Mouse (Mus musculus) adrenal gland, postnatal 10 days (tissue): ENCODE measurements around the gene Srarp. TPM values are rescaled to one million over a fixed set of nuclear protein-coding genes. Genes with fewer than 3 reads are reported as not detected.

ENCODE experiments used
- DNase-seq: peaks from one replicate; pipeline ENCODE4 v3.0.0; 2021; ENCODE audit warnings: mixed read lengths
- long read RNA-seq, 2 experiments: library from polyadenylated mRNA; stranded (forward); transcript quantifications; one replicate each; pipeline ENCODE4 v2.0.0; 2021
- total RNA-seq, 2 experiments: library from RNA; stranded (reverse); gene quantifications; 2 replicates each; pipeline ENCODE4 v1.2.3; 2021

Gene Srarp
- total RNA-seq, result not detected
- long read RNA-seq, experiment 1, result 0 reads
- long read RNA-seq, experiment 2, result 0 reads

DNA sequence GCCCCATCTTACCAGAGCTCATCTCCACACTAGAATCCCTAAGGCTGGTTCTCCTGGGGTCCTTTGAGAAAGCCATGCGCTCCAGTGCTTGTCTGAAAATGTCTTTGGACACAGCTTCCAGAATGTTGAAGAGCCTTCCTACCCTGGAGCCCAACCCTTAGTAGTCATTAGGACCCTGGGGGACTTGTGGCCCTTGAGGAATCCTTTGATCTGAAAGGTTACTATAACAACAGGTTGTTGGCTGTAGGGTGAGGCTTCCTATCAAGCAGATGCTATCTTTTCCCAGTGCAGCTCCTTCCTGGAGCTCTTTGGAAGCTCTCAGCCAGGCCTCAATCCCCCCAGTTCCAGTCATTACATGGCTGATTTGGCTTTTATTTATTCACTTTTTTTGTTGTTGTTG lies at the start of gene Srarp:
Gene Srarp (minus strand): TSS at position 132 of the 400 bp plus-strand sequence.
- no peak for DNase-seq

GRCm38 (mm10) chr4:141484071-141484470 lies 48.2 kb upstream of the Srarp start:
- DNase-seq, result no peak

DNA sequence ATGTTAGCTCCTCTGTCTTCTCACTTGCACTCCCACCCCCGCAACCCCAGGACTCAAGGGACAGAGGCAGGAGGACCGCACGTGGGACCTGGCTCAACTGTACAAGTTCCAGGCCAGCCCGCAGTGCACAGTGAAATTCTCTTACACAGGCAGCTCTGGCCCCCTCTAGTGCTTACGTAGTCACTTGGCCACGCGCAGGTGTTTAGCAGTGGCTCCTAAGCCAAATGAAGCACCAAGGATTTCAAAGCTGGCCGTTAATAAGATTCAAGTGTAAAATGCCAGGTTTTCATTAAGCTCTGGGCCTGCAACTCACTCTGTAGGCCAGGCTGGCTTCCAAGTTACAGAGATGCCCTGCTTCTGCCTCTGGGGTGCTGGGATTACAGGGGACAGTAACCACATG lies 43.5 kb upstream of the Srarp start:
- DNase-seq, result no peak

- no peak for DNase-seq
Measured at GRCm38 (mm10) chr4:141478794-141479193, 42.9 kb upstream of the Srarp start.

GRCm38 (mm10) chr4:141478225-141478624 lies 42.3 kb upstream of the Srarp start:
- DNase-seq, result peak; percentile 69

DNA sequence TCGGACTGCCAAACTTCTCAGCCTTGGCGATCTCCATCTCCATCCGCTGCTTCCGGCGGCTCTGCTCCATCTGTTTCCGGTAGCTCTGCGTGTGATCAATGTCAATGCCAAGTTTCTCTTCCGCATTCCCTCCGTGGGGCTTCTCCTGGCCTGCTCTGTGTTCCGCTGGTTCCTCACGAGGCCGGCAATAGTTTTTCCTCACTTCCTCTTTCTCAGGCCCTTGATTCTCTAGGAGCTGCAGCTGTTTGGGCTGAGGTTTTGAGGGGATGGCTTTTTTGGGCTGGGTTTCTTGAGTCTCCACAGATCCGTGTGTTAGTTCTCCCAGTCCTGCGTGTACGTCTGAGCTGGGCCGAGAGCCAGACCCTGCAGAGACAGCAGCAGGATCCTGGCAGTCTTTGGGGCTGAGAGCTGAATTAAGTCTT lies 41.8 kb upstream of the Srarp start:
- no peak for DNase-seq

DNA sequence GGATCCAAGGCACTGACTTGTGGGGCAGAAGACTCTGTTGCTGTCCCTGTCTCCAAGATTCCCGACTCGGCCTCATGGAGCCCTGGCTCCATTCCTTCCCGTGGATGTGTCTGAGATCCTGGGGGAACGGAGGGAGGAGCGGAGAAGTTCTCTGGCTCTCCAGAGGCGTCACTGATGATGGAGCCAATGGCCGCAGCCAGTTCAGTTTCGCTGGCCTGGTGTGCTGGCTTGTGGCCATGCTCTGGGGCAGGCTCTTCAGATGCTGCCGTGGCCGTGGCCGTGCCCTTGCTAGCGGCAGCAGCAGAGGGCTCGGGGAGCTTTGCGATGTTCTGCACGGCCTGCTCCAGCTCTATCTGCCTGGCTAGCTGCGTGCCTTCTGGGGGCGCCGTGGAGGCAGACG lies 38.5 kb upstream of the Srarp start:
- no peak for DNase-seq

GRCm38 (mm10) chr4:141472641-141473321 lies 36.9 kb upstream of the Srarp start:
- DNase-seq, result no peak

DNA sequence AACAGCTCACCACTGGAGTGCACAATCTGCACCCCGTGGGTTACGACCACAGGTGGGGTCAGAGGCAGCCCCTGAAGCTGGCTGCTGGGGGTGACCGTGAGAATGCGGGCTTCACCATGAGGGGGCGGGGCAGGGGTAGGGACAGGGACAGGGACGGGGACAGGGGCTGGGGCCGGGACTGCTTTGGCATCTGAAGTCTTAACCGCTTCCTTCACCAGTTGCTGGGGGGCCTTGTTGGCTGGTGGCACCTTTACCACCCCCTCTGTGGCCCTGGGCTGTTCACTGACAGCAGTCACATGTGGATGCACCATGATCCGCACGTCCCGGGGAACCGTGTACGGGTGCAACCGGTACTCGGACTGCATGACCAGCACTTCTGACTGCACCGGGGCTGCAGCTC lies 35.6 kb upstream of the Srarp start:
- DNase-seq, result no peak

- DNase-seq, result no peak
Measured at GRCm38 (mm10) chr4:141469343-141469742, 33.4 kb upstream of the Srarp start.

DNA sequence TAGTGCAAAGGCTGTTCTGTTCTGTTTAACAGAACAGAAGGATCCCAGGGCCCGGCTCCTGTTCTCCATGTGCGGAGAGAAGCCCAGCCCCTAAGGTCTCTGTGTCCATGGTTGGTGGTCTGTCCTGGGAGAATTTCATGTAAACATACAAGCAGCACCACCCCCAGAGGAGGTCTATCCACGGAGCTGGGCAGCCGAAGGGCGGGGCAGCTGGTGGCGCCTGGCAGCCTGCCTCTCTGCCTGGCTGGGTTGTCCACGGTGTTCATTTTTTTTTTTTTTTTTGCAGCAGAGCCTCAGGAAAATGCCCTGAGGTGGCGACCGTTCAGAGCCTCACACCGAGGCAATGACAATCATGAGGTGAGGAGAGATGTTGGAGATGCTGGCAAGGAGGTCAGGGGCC lies 32.7 kb upstream of the Srarp start:
- DNase-seq, result no peak

DNA sequence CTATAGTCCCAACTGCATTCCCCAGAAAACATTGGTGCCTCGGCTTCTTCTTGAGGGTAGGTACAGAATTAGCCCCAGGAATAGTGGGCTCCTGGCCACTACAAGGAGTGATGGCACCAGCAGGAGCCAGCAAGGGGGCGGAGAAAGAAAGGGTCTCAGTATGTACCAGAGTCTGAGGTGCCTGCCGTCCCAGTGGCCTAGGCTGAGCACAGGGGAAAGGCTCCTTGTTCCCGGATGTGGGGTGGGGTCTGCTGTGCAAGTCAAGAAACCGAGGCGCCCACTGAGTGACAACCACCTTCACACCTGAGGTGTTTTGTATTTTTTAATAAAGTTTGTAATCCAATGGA lies 31.6 kb upstream of the Srarp start:
- DNase-seq, result no peak

- DNase-seq, result no peak
Measured at GRCm38 (mm10) chr4:141466844-141467580, 31.1 kb upstream of the Srarp start.

GRCm38 (mm10) chr4:141466289-141466795 lies 30.4 kb upstream of the Srarp start:
- DNase-seq, result no peak

DNA sequence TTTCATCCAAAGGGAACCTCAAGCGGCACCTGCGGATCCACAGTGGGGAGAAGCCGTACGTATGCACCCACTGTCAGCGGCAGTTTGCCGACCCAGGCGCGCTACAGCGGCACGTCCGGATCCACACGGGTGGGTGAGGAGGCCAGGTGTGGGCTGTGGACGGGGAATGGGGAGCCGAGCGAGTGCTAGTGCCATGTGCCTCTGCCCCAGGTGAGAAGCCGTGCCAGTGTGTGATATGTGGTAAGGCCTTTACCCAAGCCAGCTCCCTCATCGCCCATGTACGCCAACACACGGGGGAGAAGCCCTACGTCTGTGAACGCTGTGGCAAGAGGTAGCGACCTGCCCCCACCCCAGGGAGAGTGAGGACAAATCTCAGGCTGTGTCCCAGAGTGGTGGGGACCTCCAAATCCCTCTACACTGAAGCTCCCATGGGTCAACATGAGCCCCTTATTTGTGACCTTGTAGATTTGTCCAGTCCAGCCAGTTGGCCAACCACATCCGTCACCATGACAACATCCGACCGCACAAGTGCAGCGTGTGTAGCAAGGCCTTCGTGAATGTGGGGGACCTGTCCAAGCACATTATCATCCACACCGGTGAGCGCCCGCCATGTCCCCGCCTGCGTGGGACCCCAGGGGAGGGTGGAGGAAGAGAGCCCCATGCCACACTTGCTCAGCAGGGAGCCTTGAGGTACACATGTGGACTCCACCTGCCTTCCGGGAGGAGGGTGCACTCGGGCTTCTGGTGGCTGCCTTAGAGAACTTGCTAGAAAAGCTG lies 29.8 kb upstream of the Srarp start:
- no peak for DNase-seq

DNA sequence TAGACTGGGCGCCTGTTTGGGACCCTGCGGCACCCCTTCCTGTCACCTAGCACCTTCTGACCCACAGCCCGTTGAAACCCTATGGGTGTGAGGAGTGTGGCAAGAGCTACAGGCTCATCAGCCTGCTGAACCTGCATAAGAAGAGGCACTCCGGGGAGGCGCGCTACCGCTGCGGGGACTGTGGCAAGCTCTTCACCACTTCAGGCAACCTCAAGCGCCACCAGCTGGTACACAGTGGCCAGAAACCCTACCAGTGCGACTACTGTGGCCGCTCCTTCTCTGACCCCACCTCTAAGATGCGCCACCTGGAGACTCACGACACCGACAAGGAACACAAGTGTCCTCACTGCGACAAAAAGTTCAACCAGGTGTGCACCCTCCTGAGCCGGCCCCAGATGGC lies 28.8 kb upstream of the Srarp start:
- DNase-seq, result no peak

DNA sequence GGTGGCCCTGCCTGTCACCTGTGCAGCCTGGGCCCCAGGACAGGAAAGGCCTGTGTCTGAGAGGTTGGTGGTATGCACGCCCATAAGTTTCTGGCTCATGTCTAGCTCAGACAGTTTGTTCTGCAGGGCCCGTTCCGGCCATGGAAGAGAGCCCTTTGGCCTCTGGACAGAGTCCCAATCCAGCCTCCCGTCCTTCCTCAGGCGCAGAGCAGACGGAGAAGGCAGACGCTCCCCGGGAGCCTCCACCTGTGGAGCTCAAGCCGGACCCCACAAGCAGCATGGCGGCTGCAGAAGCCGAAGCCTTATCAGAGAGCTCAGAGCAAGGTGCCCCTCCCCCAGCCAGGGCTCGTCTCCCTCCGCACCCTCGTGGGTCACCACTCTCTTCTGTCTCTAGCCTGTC lies 27.6 kb upstream of the Srarp start:
- DNase-seq, result no peak

- DNase-seq, result no peak
Measured at GRCm38 (mm10) chr4:141461576-141461975, 25.7 kb upstream of the Srarp start.

DNA sequence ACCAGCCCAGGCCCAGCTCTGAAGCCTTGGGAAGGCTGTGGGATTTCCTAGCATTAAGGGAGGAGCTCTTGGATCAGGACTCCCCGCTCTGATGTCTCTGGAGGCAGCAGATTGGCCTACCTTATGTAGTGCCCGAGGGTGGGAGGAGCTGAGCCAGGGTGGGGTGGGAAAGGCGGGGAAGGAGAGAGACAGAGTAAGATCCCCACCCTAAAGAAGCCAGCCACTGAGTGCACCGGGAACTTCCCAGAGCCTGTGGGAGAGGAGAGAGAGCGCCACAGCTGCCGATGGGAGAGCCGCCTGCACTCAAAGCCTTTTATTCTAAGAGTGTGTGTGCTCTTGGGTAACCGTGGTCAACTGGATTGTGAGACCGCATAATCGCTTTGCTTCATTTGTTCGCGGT lies 25.2 kb upstream of the Srarp start:
- no peak for DNase-seq

DNA sequence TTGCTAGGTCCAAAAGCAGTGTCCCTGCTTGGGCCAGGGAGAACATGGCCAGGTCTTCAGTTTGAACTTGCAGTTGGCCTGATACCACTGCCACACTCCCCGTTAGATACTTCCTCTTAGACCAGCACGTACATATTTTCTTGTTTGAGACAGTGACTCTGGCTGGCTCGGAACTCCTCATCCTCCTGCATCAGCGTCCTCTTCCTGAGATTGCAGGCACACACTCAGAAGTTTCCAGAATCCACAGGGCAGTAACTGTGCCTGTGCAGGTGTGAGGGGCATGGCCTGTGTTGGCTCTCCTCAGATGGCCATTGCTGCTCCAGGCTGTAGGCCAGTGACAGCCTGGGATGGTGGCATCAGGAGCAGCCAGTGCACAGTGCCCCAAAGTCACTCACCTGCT lies 24.6 kb upstream of the Srarp start:
- no peak for DNase-seq

DNA sequence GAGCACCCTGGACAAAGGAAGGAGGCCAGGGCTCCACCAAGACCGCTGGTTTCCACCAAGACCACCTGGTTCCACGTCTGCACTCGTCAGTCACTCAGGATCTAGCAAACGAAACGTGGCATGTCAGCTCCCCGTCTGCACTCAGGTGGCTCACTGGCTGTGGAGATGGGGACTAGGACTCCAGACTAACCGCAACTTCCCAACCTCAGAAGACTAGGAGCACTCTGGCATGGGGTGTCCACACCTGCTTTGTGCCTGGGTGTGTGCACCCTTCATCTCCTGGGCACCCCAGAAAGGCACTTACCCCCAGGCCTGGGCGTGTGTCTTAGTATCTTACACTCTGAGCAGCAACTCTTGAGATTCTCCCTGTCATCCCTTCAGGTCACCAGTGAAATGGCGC lies 23.9 kb upstream of the Srarp start:
- DNase-seq, result no peak

DNA sequence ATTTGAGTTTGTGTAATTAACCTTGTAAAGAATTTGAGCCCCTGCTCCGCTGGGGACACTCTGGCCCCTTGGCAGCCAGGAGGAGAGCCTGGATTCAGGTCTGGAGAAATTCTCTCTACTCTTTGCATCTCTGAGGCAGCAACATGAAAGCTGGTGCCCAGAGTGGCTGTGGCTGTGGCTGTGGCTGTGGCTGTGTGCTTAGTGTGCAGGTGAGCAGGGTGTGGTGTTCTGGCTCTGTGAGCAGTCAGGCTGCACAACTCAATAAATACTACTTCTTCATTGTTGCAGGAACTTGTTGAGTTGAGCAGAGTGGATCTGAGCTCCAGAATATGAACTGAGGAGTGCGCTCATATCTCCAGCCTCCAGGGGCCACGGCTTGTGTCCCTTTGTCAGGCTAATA lies 23.0 kb upstream of the Srarp start:
- DNase-seq, result no peak

GRCm38 (mm10) chr4:141458236-141458635 lies 22.3 kb upstream of the Srarp start:
- DNase-seq, result no peak
